Mouse (Mus musculus) adrenal gland, postnatal 25 days (tissue): ENCODE data around the gene Hoxa4. TPM values are rescaled to one million over a fixed set of nuclear protein-coding genes. Genes with fewer than 3 reads are reported as not detected.

Experiments
- DNase-seq: peaks from one replicate; pipeline ENCODE4 v3.0.0; 2021; ENCODE audit warnings: mixed read lengths
- total RNA-seq: library from RNA; stranded (reverse); gene quantifications from 2 replicates; pipeline ENCODE4 v1.2.3, GENCODE M21; 2021

The Hoxa4 gene
- total RNA-seq, 1 experiment from 2014 or later = 3.8 TPM

GRCm38 (mm10) chr6:52203371-52204049 lies 12.0 kb upstream of the Hoxa4 start:
- DNase-seq = peak; percentile 56

- peak; percentile 25 for DNase-seq
Measured at GRCm38 (mm10) chr6:52203121-52203370, 11.5 kb upstream of the Hoxa4 start.

- DNase-seq = no peak
Measured at GRCm38 (mm10) chr6:52202362-52203120, 11.0 kb upstream of the Hoxa4 start.

GRCm38 (mm10) chr6:52201269-52201668 lies 9.7 kb upstream of the Hoxa4 start:
- no peak for DNase-seq

GRCm38 (mm10) chr6:52200751-52201250 lies 9.2 kb upstream of the Hoxa4 start:
- no peak for DNase-seq

GRCm38 (mm10) chr6:52200073-52200750 lies 8.7 kb upstream of the Hoxa4 start:
- DNase-seq = peak; percentile 17

GRCm38 (mm10) chr6:52197271-52197670 lies 5.7 kb upstream of the Hoxa4 start:
- peak; percentile 49 for DNase-seq

- DNase-seq = no peak
Measured at GRCm38 (mm10) chr6:52196811-52197210, 5.3 kb upstream of the Hoxa4 start.

- DNase-seq = no peak
Measured at GRCm38 (mm10) chr6:52194690-52195089, 3.1 kb upstream of the Hoxa4 start.

GRCm38 (mm10) chr6:52191860-52192550 lies 452 bp upstream of the Hoxa4 start:
- peak; percentile 93 for DNase-seq

GRCm38 (mm10) chr6:52190410-52190809 lies 1.1 kb downstream of the Hoxa4 start:
- no peak for DNase-seq

GRCm38 (mm10) chr6:52189909-52190308 lies 1.6 kb downstream of the Hoxa4 start:
- DNase-seq = no peak

GRCm38 (mm10) chr6:52189172-52189591 lies 2.4 kb downstream of the Hoxa4 start:
- DNase-seq = no peak

- DNase-seq = no peak
Measured at GRCm38 (mm10) chr6:52186500-52186899, 5.1 kb downstream of the Hoxa4 start.

GRCm38 (mm10) chr6:52185834-52186233 lies 5.7 kb downstream of the Hoxa4 start:
- DNase-seq = no peak

GRCm38 (mm10) chr6:52185222-52185621 lies 6.3 kb downstream of the Hoxa4 start:
- DNase-seq = peak; percentile 46

GRCm38 (mm10) chr6:52184668-52185067 lies 6.9 kb downstream of the Hoxa4 start:
- DNase-seq = no peak

- DNase-seq = no peak
Measured at GRCm38 (mm10) chr6:52183311-52184080, 8.1 kb downstream of the Hoxa4 start.

- no peak for DNase-seq
Measured at GRCm38 (mm10) chr6:52182793-52183192, 8.8 kb downstream of the Hoxa4 start.

- DNase-seq = no peak
Measured at GRCm38 (mm10) chr6:52182030-52182429, 9.5 kb downstream of the Hoxa4 start.

- DNase-seq = no peak
Measured at GRCm38 (mm10) chr6:52180726-52181125, 10.8 kb downstream of the Hoxa4 start.

GRCm38 (mm10) chr6:52180213-52180710 lies 11.3 kb downstream of the Hoxa4 start:
- DNase-seq = no peak
